Mouse (Mus musculus): ENCODE results near the gene Il22.

DNA sequence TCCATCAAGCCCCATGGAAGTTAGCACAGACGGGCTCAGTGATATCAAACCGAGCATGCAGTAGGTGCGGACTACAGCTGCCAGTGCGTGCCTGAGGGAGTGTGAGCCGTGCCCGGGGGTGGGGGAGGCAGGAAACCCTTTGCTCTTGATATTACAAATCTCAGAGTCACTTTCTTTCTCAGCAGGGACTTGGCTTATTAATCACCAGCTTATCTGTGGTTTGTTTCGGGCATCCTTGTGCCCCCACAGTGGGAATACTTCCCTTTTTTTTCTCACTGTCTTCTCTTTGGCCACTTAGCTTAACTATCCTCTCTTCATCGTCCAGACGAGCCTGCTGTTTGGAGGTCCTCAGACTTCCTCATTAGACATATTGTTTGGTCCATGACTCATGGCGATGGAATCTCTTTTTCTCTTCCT is 26.0 kb upstream of the Il22 start:
- TF ChIP-seq CTCF (IDR thresholded peaks at IDR 0.05; ENCODE audit: low read depth, low read length) (no peak), POLR2A (IDR thresholded peaks at IDR 0.05; ENCODE audit: extremely low read depth, insufficient read depth, low read length) (no peak)

All from liver, adult 2 months (tissue).